Mouse (Mus musculus): ENCODE measurements around the gene Sdk1. TPM values are rescaled to one million over a fixed set of nuclear protein-coding genes. Genes with fewer than 3 reads are reported as not detected.

Sdk1 gene
- 0.21 and 0.22 TPM in 2 replicates for polyA plus RNA-seq (2015; fragmentation: Nextera tagmentation; extraction: Ambion mirVana)

- WGBS (ENCODE audit: insufficient replicate concordance) = under 1% methylated on average over 77 of the region's 77 CpGs
- H3K27me3 ChIP-seq = peaks cover 69% of the 10 kb centered on the region
- no peak within 1 kb of the TSS for H3K9ac ChIP-seq
These were observed at the start of gene Sdk1 for GRCm38 (mm10) chr5:141240841-141241543. TSS of gene Sdk1 (plus strand) at chr5:141241490.

GRCm38 (mm10) chr5:141197278-141197677 is 44.0 kb upstream of the Sdk1 start:
- H3K9me3 ChIP-seq (replicated peaks) = no peaks in the 10 kb centered on the region
- H3K27ac ChIP-seq (replicated peaks) = no peak overlapping the region
- H3K4me2 ChIP-seq = no peak overlapping the region
- 45% methylated on average over 4 of the region's 4 CpGs for WGBS (ENCODE audit: insufficient replicate concordance)
- H3K4me1 ChIP-seq (replicated peaks) = no peaks in the 10 kb centered on the region
- no peaks in the 10 kb centered on the region for H3K27me3 ChIP-seq
- no peaks in the 10 kb centered on the region for H3K36me3 ChIP-seq (replicated peaks)
- H3K9ac ChIP-seq = no peak overlapping the region
- no peak overlapping the region for H3K4me3 ChIP-seq (replicated peaks)
- no peak for ATAC-seq (ENCODE audit: insufficient read depth)

More at GRCm38 (mm10) chr5:141240841-141241543, at the start of gene Sdk1:
- Histone ChIP-seq H3K27ac (replicated peaks) (no peak within 1 kb of the TSS), H3K9me3 (replicated peaks) (no peaks in the 10 kb centered on the region), H3K4me1 (replicated peaks) (peaks cover 11% of the 10 kb centered on the region), H3K4me3 (replicated peaks) (peak within 1 kb of the TSS; percentile 53), H3K36me3 (replicated peaks) (no peaks in the 10 kb centered on the region), H3K4me2 (peak within 1 kb of the TSS; percentile 66)
- peak; percentile 83 for ATAC-seq (ENCODE audit: insufficient read depth)

- Histone ChIP-seq H3K27me3 (no peaks in the 10 kb centered on the region), H3K27ac (replicated peaks) (no peak overlapping the region), H3K9ac (no peak overlapping the region), H3K4me3 (replicated peaks) (no peak overlapping the region), H3K4me1 (replicated peaks) (no peaks in the 10 kb centered on the region), H3K4me2 (no peak overlapping the region), H3K9me3 (replicated peaks) (no peaks in the 10 kb centered on the region), H3K36me3 (replicated peaks) (no peaks in the 10 kb centered on the region)
- no peak for ATAC-seq (ENCODE audit: insufficient read depth)
- WGBS (ENCODE audit: insufficient replicate concordance) = 62% methylated on average over 11 of the region's 11 CpGs
These were observed 38.8 kb upstream of the Sdk1 start for GRCm38 (mm10) chr5:141202276-141203065.

GRCm38 (mm10) chr5:141207061-141207460 is 34.2 kb upstream of the Sdk1 start:
- H3K4me3 ChIP-seq (replicated peaks) = no peak overlapping the region
- no peaks in the 10 kb centered on the region for H3K36me3 ChIP-seq (replicated peaks)
- no peaks in the 10 kb centered on the region for H3K9me3 ChIP-seq (replicated peaks)
- 41% methylated on average over 5 of the region's 5 CpGs for WGBS (ENCODE audit: insufficient replicate concordance)
- H3K9ac ChIP-seq = no peak overlapping the region
- H3K4me2 ChIP-seq = no peak overlapping the region
- no peak for ATAC-seq (ENCODE audit: insufficient read depth)
- H3K27ac ChIP-seq (replicated peaks) = no peak overlapping the region
- H3K27me3 ChIP-seq = no peaks in the 10 kb centered on the region
- no peaks in the 10 kb centered on the region for H3K4me1 ChIP-seq (replicated peaks)

- H3K36me3 ChIP-seq (replicated peaks) = no peaks in the 10 kb centered on the region
- H3K27me3 ChIP-seq = no peaks in the 10 kb centered on the region
- H3K4me1 ChIP-seq (replicated peaks) = no peaks in the 10 kb centered on the region
- H3K9ac ChIP-seq = no peak overlapping the region
- H3K4me2 ChIP-seq = no peak overlapping the region
- no peak for ATAC-seq (ENCODE audit: insufficient read depth)
- no peak overlapping the region for H3K27ac ChIP-seq (replicated peaks)
- no peaks in the 10 kb centered on the region for H3K9me3 ChIP-seq (replicated peaks)
- H3K4me3 ChIP-seq (replicated peaks) = no peak overlapping the region
- WGBS (ENCODE audit: insufficient replicate concordance) = 53% methylated on average over 3 of the region's 3 CpGs
These were observed 16.0 kb upstream of the Sdk1 start for GRCm38 (mm10) chr5:141225243-141225642.

DNA sequence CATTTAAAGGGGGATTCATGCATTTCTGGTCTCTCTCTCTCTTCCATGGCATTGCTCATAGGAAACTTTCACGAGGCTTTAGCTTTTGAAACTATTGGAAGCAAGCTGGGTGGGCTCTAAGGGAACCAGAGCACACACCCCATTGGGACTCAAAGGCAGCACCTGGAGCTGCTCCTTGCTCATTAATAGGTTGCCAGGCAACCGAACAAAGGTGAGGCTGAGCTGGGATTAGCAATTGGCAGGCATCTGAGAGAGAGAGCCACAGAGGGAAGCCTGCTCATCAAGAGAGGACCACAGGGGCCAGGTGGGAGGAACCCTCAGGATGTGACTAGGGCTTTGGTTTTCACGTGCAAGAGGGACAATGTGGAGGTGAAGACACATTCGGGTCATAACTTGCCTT is 7.0 kb upstream of the Sdk1 start:
- Histone ChIP-seq H3K4me1 (replicated peaks) (no peaks in the 10 kb centered on the region), H3K9ac (no peak overlapping the region), H3K36me3 (replicated peaks) (no peaks in the 10 kb centered on the region), H3K9me3 (replicated peaks) (no peaks in the 10 kb centered on the region), H3K4me2 (no peak overlapping the region), H3K27me3 (peaks cover 9% of the 10 kb centered on the region), H3K4me3 (replicated peaks) (no peak overlapping the region), H3K27ac (replicated peaks) (no peak overlapping the region)
- no peak for ATAC-seq (ENCODE audit: insufficient read depth)
- whole genome bisulfite sequencing (ENCODE audit: insufficient replicate concordance) = 15% methylated on average over 4 of the region's 4 CpGs

DNA sequence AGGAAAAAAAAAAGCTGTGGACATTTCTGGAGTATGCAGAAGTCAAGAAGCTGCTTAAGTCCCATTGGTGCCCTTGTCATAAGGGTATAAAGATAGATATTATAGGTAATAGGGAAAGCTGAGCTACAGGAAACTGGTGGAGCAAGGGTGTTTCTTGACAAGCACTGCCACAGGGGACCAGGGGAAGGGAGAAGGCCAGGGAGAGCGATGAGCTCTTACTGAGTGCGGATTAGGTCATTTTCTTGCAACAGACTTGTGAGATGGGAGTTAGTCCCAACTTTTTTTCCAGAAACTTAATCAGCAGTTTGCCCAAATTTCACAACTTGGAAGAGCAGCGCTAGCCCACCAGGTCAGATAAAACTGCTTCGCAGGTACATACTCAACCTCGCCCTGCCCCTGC is 1.9 kb upstream of the Sdk1 start:
- Histone ChIP-seq H3K9me3 (replicated peaks) (no peaks in the 10 kb centered on the region), H3K4me2 (no peak overlapping the region), H3K4me3 (replicated peaks) (no peak overlapping the region), H3K27ac (replicated peaks) (no peak overlapping the region), H3K36me3 (replicated peaks) (no peaks in the 10 kb centered on the region), H3K9ac (no peak overlapping the region), H3K4me1 (replicated peaks) (peaks cover 11% of the 10 kb centered on the region), H3K27me3 (peaks cover 59% of the 10 kb centered on the region)
- WGBS (ENCODE audit: insufficient replicate concordance) = 28% methylated on average over 5 of the region's 5 CpGs
- ATAC-seq (ENCODE audit: insufficient read depth) = no peak

DNA sequence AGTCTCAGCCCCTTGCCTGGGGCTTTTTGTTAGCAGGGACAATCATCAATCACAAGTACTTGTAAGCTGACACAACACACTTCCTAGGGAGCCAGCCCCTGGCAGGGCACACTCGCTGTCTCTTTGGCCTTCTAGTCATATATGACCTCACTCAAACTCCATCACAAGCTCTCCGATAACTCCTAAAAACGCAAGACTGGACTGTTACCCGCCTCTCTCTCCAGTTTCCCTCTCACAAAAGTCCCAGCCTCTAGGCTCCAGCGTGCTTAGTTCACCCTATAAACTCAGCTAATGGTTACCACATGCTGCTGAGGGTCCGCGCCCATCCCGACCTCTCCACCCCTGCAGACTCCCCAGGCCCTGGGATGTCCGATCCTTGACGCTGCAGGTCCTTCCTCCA is 849 bp upstream of the Sdk1 start:
- H3K4me2 ChIP-seq = peak overlapping the region; percentile 66
- no peaks in the 10 kb centered on the region for H3K9me3 ChIP-seq (replicated peaks)
- no peaks in the 10 kb centered on the region for H3K36me3 ChIP-seq (replicated peaks)
- H3K4me1 ChIP-seq (replicated peaks) = peaks cover 11% of the 10 kb centered on the region
- no peak for ATAC-seq (ENCODE audit: insufficient read depth)
- H3K27me3 ChIP-seq = peaks cover 67% of the 10 kb centered on the region
- H3K9ac ChIP-seq = no peak overlapping the region
- H3K4me3 ChIP-seq (replicated peaks) = peak overlapping the region; percentile 53
- WGBS (ENCODE audit: insufficient replicate concordance) = 3% methylated on average over 10 of the region's 10 CpGs
- no peak overlapping the region for H3K27ac ChIP-seq (replicated peaks)

GRCm38 (mm10) chr5:141241645-141242284 is 475 bp downstream of the Sdk1 start:
- 1% methylated on average over 65 of the region's 82 CpGs for WGBS (ENCODE audit: insufficient replicate concordance)
- Histone ChIP-seq H3K4me1 (replicated peaks) (peaks cover 11% of the 10 kb centered on the region), H3K36me3 (replicated peaks) (no peaks in the 10 kb centered on the region), H3K4me2 (peak overlapping the region; percentile 66), H3K4me3 (replicated peaks) (peak overlapping the region; percentile 53), H3K9me3 (replicated peaks) (no peaks in the 10 kb centered on the region), H3K27ac (replicated peaks) (no peak overlapping the region), H3K27me3 (peaks cover 69% of the 10 kb centered on the region), H3K9ac (no peak overlapping the region)
- peak; percentile 35 for ATAC-seq (ENCODE audit: insufficient read depth)

DNA sequence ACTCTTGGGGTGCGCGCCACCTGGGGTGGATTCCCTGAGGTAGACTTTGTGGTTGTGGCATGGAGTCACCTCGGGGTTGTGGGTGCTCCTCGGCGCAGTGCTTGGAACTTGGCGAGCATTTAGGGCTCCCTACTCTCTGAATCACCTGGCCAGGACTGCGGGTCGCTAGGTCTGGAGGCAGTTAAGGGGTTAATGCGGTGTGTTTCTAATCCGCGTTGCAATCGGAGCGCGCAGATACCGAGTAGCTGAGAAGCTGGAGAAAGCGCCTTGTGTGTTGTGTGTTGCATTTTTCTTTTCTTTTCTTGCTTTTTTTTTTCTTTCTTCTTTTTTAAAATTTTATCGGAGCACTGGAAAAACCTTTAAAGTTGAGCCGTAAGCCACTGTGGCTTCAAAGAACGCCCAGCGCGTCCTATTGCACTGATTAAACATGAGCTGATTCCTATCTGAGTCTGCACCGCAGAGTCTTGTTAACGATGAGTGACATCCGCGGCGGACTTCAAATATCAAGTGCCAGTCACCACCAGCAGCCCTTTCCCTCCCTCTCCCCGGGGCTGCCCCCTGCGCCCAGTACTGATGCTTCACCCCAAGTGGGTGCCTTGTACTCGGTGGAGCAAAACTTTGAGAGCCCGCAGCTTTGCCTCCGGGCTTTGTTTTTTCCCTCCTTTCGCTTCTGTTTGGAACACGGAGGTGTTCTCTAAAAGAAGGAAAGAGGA is 2.1 kb downstream of the Sdk1 start:
- no peak overlapping the region for H3K9ac ChIP-seq
- peak overlapping the region; percentile 56 for H3K4me2 ChIP-seq
- H3K9me3 ChIP-seq (replicated peaks) = no peaks in the 10 kb centered on the region
- no peak overlapping the region for H3K27ac ChIP-seq (replicated peaks)
- no peaks in the 10 kb centered on the region for H3K36me3 ChIP-seq (replicated peaks)
- peaks cover 69% of the 10 kb centered on the region for H3K27me3 ChIP-seq
- peaks cover 11% of the 10 kb centered on the region for H3K4me1 ChIP-seq (replicated peaks)
- ATAC-seq (ENCODE audit: insufficient read depth) = no peak
- peak overlapping the region; percentile 28 for H3K4me3 ChIP-seq (replicated peaks)
- 2% methylated on average over 33 of the region's 33 CpGs for WGBS (ENCODE audit: insufficient replicate concordance)

- no peaks in the 10 kb centered on the region for H3K27me3 ChIP-seq
- H3K9me3 ChIP-seq (replicated peaks) = no peaks in the 10 kb centered on the region
- no peak overlapping the region for H3K9ac ChIP-seq
- WGBS (ENCODE audit: insufficient replicate concordance) = 68% methylated on average over 1 of the region's 1 CpGs
- no peaks in the 10 kb centered on the region for H3K36me3 ChIP-seq (replicated peaks)
- no peak overlapping the region for H3K4me2 ChIP-seq
- H3K4me1 ChIP-seq (replicated peaks) = no peaks in the 10 kb centered on the region
- no peak overlapping the region for H3K4me3 ChIP-seq (replicated peaks)
- H3K27ac ChIP-seq (replicated peaks) = no peak overlapping the region
- no peak for ATAC-seq (ENCODE audit: insufficient read depth)
These were observed 23.0 kb downstream of the Sdk1 start for GRCm38 (mm10) chr5:141264253-141264652.

Measured in liver, embryonic 15.5 days (tissue).